Mouse (Mus musculus): ENCODE results near the gene Ltbp2. TPM values are rescaled to one million over a fixed set of nuclear protein-coding genes. Genes with fewer than 3 reads are reported as not detected.

Gene Ltbp2
- polyA plus RNA-seq, 1 experiment, result 6.9 TPM

DNA sequence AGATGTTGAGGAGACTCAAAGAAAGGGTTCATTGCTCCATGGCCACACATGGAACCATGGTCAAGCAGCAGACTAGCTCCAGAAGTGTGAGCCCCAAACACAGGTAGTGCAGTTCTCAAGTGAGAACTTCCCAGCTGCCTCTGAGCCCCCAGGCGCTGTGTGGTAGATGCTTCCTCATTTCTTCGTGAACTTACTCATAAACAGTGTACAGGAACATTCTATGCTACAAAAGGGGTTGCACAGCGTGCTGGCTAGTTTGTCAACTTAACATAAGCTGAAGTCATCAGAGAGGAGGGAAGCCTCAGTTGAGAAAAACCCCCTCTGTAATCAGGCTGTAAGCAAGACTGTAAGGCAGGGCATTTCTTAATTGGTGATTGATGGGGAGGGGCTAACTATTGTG is 73.7 kb downstream of the Ltbp2 start:
- Histone ChIP-seq H3K4me1 (ENCODE audit: control insufficient read depth, insufficient read depth, low read length) (no peaks in the 10 kb centered on the region), H3K4me3 (replicated peaks; ENCODE audit: control insufficient read depth, low read depth, low read length) (no peak overlapping the region), H3K27ac (ENCODE audit: control insufficient read depth, insufficient read depth, low read depth, low read length, poor library complexity) (no peak overlapping the region)
- WGBS, result 7% methylated on average over 3 of the region's 3 CpGs
- no peak for TF ChIP-seq POLR2A (IDR thresholded peaks at IDR 0.05; ENCODE audit: borderline replicate concordance, control insufficient read depth, low read depth, low read length)
- TF ChIP-seq CTCF (IDR thresholded peaks at IDR 0.05; ENCODE audit: control insufficient read depth, insufficient read depth, low read length), result no peak

DNA sequence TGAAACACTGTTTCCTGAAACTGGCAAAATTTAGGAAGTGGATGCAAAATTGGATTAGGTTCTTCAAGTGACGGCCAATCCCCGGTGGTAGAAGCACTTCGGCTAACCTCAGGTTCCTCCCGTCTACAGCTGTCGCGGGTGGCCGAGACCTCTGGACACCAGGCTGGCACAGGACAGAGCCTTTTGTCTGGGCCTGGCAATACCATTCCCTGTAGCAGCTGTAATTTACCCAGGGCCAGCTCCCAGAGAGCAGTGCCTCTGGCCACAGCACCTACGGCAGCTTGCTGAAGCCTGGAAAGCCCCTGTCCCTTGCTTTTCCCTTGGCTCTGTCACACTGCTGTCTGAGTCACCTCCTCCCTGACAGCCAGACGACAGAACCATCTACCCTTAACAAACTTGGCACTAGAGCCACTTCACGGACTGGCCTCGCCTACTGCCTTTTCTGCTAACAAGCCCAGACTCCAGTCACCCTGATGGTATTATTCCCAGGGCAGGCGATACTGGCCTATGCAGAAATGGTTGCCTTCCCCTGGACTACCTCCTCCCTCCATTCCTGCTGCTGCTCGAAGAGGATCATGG is 74.7 kb downstream of the Ltbp2 start:
- 75% methylated on average over 13 of the region's 13 CpGs for WGBS
- H3K4me3 ChIP-seq (replicated peaks; ENCODE audit: control insufficient read depth, low read depth, low read length), result no peak overlapping the region
- no peaks in the 10 kb centered on the region for H3K4me1 ChIP-seq (ENCODE audit: control insufficient read depth, insufficient read depth, low read length)
- TF ChIP-seq CTCF (IDR thresholded peaks at IDR 0.05; ENCODE audit: control insufficient read depth, insufficient read depth, low read length) (no peak), POLR2A (IDR thresholded peaks at IDR 0.05; ENCODE audit: borderline replicate concordance, control insufficient read depth, low read depth, low read length) (no peak)
- H3K27ac ChIP-seq (ENCODE audit: control insufficient read depth, insufficient read depth, low read depth, low read length, poor library complexity), result no peak overlapping the region

- WGBS, result 71% methylated on average over 4 of the region's 4 CpGs
- TF ChIP-seq POLR2A (IDR thresholded peaks at IDR 0.05; ENCODE audit: borderline replicate concordance, control insufficient read depth, low read depth, low read length) (no peak), CTCF (IDR thresholded peaks at IDR 0.05; ENCODE audit: control insufficient read depth, insufficient read depth, low read length) (no peak)
- H3K4me3 ChIP-seq (replicated peaks; ENCODE audit: control insufficient read depth, low read depth, low read length), result no peak overlapping the region
- H3K27ac ChIP-seq (ENCODE audit: control insufficient read depth, insufficient read depth, low read depth, low read length, poor library complexity), result no peak overlapping the region
- H3K4me1 ChIP-seq (ENCODE audit: control insufficient read depth, insufficient read depth, low read length), result no peaks in the 10 kb centered on the region
These were observed 75.9 kb downstream of the Ltbp2 start for GRCm38 (mm10) chr12:84800419-84800818.

DNA sequence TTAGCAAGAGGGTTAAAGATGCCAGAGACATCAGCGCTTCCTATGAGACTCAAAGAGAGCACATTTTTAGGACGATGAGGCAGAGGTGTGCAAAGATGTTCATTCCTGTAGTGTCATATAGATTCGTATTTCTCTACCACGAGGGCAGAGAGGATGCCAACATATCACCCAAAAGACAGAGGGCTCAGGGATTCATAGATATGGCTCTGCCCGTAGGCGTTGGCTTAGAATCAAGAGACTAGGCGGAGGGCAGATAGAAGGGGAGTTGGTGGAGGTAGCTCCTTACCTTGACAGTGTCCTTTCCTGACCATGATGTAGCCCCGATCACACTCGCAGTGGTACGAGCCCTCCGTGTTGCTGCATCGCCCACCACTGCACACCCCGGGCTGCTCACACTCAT is 77.2 kb downstream of the Ltbp2 start:
- Histone ChIP-seq H3K4me1 (ENCODE audit: control insufficient read depth, insufficient read depth, low read length) (no peaks in the 10 kb centered on the region), H3K27ac (ENCODE audit: control insufficient read depth, insufficient read depth, low read depth, low read length, poor library complexity) (no peak overlapping the region), H3K4me3 (replicated peaks; ENCODE audit: control insufficient read depth, low read depth, low read length) (no peak overlapping the region)
- WGBS, result 77% methylated on average over 13 of the region's 13 CpGs
- TF ChIP-seq POLR2A (IDR thresholded peaks at IDR 0.05; ENCODE audit: borderline replicate concordance, control insufficient read depth, low read depth, low read length) (no peak), CTCF (IDR thresholded peaks at IDR 0.05; ENCODE audit: control insufficient read depth, insufficient read depth, low read length) (no peak)

- Histone ChIP-seq H3K4me1 (ENCODE audit: control insufficient read depth, insufficient read depth, low read length) (no peaks in the 10 kb centered on the region), H3K4me3 (replicated peaks; ENCODE audit: control insufficient read depth, low read depth, low read length) (no peak overlapping the region), H3K27ac (ENCODE audit: control insufficient read depth, insufficient read depth, low read depth, low read length, poor library complexity) (no peak overlapping the region)
- WGBS, result 90% methylated on average over 8 of the region's 8 CpGs
- TF ChIP-seq POLR2A (IDR thresholded peaks at IDR 0.05; ENCODE audit: borderline replicate concordance, control insufficient read depth, low read depth, low read length) (no peak), CTCF (IDR thresholded peaks at IDR 0.05; ENCODE audit: control insufficient read depth, insufficient read depth, low read length) (no peak)
These were observed 81.7 kb downstream of the Ltbp2 start for GRCm38 (mm10) chr12:84794647-84795046.

- no peak for TF ChIP-seq POLR2A (IDR thresholded peaks at IDR 0.05; ENCODE audit: borderline replicate concordance, control insufficient read depth, low read depth, low read length)
- 78% methylated on average over 4 of the region's 4 CpGs for WGBS
- H3K4me3 ChIP-seq (replicated peaks; ENCODE audit: control insufficient read depth, low read depth, low read length), result no peak overlapping the region
- H3K27ac ChIP-seq (ENCODE audit: control insufficient read depth, insufficient read depth, low read depth, low read length, poor library complexity), result no peak overlapping the region
- no peaks in the 10 kb centered on the region for H3K4me1 ChIP-seq (ENCODE audit: control insufficient read depth, insufficient read depth, low read length)
These were observed 83.7 kb downstream of the Ltbp2 start for GRCm38 (mm10) chr12:84792629-84793028.

DNA sequence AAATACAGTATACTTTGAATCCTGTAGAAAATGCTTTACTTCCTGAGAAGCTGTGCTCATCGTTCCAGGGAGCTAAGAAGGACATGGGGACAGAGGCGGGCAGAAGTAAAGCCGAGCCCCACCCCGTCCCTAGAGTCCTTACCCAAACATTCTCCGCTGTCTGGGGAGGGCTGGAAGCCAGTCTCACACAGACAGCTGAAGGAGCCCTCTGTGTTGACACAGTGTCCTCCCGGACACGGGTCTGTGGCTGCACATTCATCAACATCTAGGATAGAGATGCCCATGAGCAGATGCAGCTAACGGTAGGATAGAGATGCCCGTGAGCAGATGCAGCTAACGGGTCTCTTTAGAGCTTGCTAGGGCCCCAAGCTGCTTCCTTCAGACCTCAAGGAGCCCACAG is 85.5 kb downstream of the Ltbp2 start:
- TF ChIP-seq POLR2A (IDR thresholded peaks at IDR 0.05; ENCODE audit: borderline replicate concordance, control insufficient read depth, low read depth, low read length), result no peak
- TF ChIP-seq CTCF (IDR thresholded peaks at IDR 0.05; ENCODE audit: control insufficient read depth, insufficient read depth, low read length), result no peak
- 75% methylated on average over 10 of the region's 10 CpGs for WGBS
- H3K27ac ChIP-seq (ENCODE audit: control insufficient read depth, insufficient read depth, low read depth, low read length, poor library complexity), result no peak overlapping the region

DNA sequence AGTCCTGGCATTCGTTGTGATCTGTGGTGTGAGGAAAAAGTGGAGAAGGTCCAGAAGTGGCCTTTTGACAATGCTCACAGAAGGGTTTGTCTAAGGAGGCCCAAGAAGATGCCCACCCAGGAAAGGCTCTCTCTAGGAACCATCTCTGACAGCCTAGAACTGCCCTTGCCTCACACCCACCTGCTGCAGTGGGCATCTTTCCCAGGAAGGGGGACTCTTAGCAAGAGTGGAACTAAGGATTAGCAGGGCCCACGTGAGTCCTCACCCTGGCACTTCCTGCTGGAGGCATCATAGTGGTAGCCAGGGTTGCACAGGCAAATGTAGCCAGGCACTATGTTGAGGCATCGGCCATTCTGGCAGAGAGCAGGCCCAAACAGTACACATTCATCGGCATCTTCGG is 90.2 kb downstream of the Ltbp2 start:
- no peak for TF ChIP-seq CTCF (IDR thresholded peaks at IDR 0.05; ENCODE audit: control insufficient read depth, insufficient read depth, low read length)
- TF ChIP-seq POLR2A (IDR thresholded peaks at IDR 0.05; ENCODE audit: borderline replicate concordance, control insufficient read depth, low read depth, low read length), result no peak
- 78% methylated on average over 5 of the region's 5 CpGs for WGBS
- Histone ChIP-seq H3K4me3 (replicated peaks; ENCODE audit: control insufficient read depth, low read depth, low read length) (no peak overlapping the region), H3K4me1 (ENCODE audit: control insufficient read depth, insufficient read depth, low read length) (peaks cover 3% of the 10 kb centered on the region; the same call in 1 of the 2 replicates), H3K27ac (ENCODE audit: control insufficient read depth, insufficient read depth, low read depth, low read length, poor library complexity) (no peak overlapping the region)

More for the DNA sequence above, 85.5 kb downstream of the Ltbp2 start:
- no peak overlapping the region for H3K4me3 ChIP-seq (replicated peaks; ENCODE audit: control insufficient read depth, low read depth, low read length)
- no peaks in the 10 kb centered on the region for H3K4me1 ChIP-seq (ENCODE audit: control insufficient read depth, insufficient read depth, low read length)
